Mouse (Mus musculus): Measurements from ENCODE around the gene Srsf2.

- TF ChIP-seq CTCF (IDR thresholded peaks at IDR 0.05; ENCODE audit: extremely low read depth, insufficient read length, insufficient replicate concordance, low read depth, low read length) = no peak
- no peak for TF ChIP-seq POLR2A (IDR thresholded peaks at IDR 0.05; ENCODE audit: low read depth, low read length)
Observed at GRCm38 (mm10) chr11:116816769-116817168, 36.1 kb downstream of the Srsf2 start.
